Mouse (Mus musculus) layer of hippocampus, adult 9-10 months (tissue): ENCODE measurements around the gene Gm20388.

Experiments used
- DNase-seq: peaks from one replicate; pipeline ENCODE4 v3.0.0; 2022; ENCODE audit warnings: low spot score

Gm20388 gene

DNA sequence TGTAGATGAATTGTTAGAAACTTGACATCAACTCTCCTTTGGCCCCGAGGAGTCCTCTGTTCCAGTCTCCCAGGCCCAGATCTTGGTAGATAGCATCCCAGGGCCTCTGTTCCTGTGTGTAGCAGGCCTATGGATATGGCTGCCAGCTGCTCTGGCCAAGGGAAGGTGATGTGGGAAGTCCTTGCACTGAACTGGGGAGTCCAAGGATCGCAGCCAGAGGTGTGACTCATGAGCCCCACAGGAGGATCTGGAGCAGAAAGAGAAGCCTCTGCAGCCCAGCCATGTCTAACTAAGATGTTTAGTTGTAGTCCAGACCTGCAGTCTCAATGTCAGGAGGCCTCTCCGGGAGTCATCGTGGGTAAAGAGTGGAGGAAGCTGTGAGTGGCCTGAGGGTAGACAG is 4390.9 kb downstream of the Gm20388 start:
- no peak for DNase-seq

GRCm38 (mm10) chr8:124301935-124302555 is 4391.4 kb downstream of the Gm20388 start:
- DNase-seq, result no peak

DNA sequence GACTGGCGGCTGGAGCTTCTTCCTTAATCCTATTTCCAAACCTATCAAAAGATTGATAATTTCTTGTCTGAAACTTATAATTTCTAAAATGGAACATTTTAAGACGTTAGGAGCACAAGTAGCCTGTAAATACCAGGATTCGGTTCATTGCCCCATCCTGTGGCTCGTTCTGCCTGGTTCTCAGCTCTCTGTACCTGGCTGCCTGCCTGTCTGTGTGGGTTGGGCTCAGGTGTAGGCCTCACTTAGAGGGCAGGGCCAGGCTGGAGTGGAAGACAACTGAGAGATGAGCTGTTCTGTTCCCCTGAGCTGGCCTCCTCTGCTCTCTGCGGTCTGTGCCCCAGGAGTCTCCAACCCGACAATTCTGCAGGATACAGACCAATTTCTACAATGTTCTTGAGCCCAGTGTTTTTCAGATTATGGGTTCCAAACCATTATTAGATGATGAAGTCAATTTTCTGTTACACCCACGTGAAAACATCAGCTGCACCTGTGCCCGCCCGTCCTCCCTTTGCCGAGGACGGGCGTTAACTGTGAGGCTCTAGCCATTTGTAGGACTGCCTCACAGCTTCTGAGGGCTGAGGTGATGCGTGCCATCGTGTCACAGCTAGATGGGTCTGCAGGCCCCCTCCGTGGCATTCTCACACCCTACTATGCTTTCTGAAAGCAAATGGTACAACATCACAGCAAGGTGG is 4392.7 kb downstream of the Gm20388 start:
- DNase-seq, result no peak

GRCm38 (mm10) chr8:124304141-124304540 is 4393.5 kb downstream of the Gm20388 start:
- no peak for DNase-seq

- DNase-seq, result no peak
Observed at GRCm38 (mm10) chr8:124306574-124306973, 4395.9 kb downstream of the Gm20388 start.

DNA sequence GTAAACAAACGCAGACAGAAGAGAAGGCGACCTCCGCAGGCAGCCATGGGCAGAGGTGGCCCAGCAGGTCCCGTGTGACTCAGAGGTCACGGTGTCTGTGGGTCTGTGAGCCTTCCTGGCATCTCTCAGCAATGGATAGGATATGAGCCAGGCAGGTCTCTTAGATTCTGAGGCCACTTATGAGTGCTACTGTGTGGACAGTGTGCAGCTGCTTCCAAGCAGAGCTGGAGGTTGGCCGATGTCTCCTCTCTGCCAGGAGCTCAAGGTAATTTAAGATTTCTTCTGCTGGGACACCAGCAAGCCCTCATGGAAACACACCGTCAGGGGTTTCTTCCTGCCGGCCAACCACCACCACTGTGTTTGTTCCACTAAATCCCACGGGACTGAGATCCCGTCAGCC is 4397.1 kb downstream of the Gm20388 start:
- no peak for DNase-seq

DNA sequence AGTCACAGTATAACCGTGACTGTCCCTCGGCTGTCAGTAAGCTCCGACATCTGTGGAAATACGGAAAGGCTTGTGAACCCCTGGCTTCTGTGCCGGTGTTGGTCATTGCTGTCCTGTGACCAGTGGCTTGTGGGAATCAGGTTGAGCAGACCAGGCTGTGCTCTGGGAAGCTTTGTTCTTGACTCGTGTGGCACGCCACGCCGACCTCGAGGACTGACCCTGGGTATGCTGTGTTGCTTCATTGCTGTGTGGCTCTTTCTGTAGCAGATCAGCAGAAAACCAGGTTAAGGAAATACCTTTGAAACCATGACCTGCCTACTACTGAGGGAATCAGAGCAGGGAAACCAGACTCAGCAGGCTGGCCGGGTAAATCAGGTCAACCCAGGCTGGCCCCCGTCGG is 4399.9 kb downstream of the Gm20388 start:
- no peak for DNase-seq

- no peak for DNase-seq
Observed at GRCm38 (mm10) chr8:124311111-124311510, 4400.5 kb downstream of the Gm20388 start.

GRCm38 (mm10) chr8:124311723-124312122 is 4401.1 kb downstream of the Gm20388 start:
- no peak for DNase-seq

DNA sequence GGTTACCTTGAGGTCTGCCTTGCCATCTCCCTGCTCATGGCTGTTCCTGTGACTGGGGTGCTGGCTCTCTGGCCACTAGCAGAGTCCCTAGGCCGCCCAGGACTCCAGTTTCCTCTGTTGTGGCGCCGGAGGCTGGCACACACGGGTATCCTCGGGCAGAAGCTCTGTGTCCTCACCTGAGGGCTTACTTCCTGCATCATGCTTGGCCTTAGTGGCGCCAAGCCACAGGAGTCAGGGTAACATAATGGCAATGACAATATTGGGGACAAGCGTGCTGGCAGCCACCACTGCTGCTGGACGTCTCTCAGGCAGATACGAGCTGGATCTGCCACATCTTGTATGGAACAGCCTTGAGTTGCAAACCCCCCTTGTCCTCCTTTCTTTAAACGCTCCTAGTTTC is 4401.6 kb downstream of the Gm20388 start:
- no peak for DNase-seq

- DNase-seq, result no peak
Observed at GRCm38 (mm10) chr8:124314803-124315202, 4404.2 kb downstream of the Gm20388 start.

DNA sequence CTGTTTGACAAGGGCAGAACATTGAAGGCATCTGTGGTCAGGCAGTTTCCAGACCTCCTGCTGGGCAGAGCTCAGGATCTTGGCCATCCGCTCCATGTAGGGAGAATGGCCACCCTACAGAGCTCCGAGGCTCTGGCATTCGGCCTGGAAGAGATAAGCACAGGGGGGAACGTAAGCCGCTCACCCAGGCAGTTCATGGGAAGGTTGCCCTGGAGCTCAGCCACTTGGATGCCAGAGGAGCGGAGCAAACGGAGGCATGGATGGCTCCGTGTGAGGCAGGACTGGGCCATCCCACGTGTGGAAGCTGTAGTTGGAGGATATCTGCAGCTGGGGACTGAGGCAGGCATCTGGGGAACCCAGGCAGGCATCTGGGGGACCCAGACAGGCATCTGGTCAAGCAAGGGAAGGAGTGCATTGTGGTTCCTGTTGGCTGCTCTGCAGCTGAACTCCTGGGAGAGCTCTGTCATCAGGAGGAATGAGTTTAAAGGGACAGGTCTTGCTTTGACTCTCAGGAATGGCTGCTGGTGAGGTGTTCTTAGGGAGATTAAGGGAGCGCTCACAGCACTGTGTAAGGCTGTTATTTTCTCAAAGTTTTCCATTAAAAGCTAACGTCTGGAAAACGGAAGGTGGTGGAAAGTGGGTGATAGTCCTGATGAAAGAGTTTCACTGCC is 4406.0 kb downstream of the Gm20388 start:
- DNase-seq, result no peak

DNA sequence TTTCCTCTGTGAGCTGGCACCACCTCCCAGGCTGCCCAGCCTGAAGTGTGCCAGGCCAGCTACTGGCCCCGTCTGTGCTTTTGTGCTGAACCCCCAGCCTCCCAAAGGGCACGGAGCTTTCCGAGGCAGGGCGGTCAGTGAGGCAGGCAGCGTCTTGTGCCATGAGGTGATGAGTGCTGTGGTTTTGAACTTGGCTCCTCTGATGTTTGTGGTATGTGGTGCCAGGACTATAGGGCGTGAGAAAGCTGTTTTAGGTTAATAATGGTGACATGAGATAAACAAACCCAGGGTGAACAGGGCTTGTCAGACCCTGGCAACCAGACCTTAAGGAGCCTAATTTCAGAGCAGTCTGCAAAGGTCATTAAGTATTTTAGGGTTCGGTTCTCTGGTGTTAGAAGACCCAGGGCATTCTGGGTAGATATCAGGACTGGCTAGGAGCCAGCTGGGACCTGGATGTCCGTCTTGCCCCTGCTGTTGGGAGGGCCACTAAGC is 4406.6 kb downstream of the Gm20388 start:
- DNase-seq, result no peak

DNA sequence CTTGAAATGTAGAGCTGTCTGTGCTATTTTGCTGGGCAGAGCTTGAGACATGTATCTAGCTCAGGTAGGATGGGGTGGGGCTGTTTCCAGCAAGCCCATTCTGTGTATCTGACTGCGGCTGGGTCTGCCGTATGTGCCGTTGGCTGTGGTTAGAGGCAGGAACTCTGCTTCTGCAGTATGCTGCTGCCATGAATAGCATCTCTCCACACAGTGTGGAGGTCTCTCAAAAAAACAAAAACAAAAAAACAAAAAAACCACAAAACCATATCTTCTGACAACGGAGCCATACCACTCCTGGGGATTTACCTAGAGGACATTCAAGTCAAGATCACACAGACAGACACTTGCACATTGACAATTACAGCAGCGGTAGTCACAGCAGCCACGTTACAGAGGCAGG is 4407.2 kb downstream of the Gm20388 start:
- no peak for DNase-seq

DNA sequence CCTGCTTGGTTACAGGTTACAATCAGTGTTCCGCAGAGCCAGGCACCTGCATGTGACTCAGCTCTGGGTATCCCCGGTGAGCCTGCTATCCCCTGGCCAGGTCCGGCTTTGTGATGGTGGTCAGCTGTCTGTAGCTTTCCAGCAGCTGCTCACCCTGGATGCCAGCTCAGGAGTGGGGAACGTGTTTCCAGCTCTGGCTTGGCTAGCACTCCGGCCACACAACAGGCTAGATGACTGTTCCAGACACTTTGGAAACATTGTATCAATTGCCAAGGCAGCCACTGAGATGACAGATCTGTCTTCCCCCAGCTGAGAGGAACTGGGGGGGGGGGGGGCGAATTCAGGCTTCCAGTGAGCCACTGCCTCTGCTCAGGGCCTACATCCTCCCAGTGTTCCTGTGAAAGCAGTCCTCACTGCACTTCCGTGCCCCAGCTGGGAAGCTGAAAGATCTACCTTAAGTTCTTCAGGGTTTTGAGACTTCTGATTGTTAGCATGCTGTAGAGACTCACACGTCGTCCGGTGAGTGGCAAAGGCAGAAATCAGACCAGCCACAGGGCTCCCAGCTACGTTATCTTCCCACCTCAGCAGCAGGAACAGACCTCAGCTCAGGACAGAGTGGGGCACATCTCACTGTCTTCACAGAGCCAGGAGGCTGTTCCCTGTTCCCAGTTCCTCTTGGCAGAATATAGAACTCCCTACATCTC is 4408.1 kb downstream of the Gm20388 start:
- DNase-seq, result no peak

DNA sequence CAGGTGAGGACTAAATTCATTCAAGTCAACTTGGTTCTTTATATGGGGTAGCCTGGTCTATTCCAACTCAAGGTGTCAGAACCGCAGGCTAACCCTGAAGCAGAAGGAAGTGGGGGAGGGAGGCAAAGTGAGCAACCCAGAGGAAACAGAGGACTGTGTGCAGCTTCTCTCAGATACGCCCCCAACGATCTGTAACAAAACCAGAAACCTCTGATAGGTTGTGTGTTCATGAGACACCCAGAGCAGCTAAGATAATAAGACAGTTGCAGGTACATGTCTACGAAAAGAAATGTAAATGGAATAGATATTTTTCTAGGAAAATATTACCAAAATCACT is 4408.6 kb downstream of the Gm20388 start:
- no peak for DNase-seq

DNA sequence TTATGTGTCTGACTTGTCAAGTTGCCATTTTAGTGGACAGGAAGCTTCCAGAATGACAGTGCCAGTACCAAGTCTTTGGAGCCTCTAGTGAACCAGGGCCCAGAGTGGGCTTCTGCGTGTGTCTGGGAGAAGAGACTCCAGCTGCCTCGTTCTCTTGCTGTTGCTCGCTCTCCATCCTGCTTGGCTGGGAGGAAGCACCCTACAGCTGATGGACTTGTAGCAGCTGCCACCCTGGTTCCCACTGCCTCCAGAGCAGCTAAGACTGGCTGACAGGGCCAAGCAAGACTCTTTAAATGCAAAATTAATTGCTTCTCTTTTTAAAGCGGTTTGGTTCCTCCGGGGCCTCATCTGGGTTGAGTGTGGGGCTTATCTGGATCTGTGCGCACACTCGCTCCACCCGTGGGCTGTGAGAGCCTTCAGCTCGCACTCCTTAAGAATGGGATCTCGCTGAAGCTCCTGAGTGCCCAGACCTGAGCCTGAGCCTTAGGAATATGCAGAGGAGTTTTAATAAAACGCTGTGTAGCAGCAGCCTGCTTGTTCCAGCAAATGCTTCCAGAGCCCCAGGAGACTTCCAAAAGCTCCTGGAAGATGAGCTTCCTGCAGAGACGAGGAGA is 4410.7 kb downstream of the Gm20388 start:
- DNase-seq, result no peak

DNA sequence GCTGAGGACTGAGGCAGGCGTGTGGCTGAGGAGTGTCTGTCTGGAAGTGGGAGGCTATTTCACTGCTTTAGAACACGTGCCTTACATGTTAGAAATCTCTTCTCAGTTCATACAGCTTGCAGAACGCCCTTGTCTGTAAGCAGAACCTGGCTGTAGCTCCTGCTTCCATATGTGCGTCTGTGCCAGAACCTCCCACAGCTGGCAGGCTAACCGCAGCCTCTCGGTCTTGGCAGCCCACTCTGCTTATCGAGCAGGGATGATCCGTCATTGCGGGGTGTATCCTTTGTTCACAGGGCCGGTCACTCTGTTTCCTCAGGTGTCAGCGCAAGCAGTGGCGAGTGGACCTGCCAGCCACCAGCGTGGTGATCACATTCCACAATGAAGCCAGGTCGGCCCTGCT is 4412.7 kb downstream of the Gm20388 start:
- no peak for DNase-seq

DNA sequence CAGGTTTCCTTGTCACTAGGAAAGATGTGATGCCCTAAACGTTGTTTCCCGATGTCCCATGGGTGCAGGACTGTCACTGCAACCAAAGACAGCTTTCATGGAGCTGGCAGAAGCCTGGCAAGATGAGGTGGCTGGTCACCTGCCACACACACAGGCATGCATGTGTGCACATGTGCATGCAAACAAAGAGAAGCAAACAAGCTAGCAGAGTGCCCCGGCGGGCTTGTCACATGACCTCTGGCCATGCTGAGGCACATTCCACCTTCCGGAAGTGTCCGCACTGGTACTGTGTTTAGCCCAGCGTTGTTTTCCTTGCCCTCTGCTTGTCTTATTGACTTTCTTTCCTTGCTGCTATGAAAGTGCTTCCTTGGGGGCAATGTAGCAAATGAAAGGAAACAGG is 4417.6 kb downstream of the Gm20388 start:
- DNase-seq, result no peak

- DNase-seq, result no peak
Observed at GRCm38 (mm10) chr8:124329690-124330089, 4419.0 kb downstream of the Gm20388 start.

DNA sequence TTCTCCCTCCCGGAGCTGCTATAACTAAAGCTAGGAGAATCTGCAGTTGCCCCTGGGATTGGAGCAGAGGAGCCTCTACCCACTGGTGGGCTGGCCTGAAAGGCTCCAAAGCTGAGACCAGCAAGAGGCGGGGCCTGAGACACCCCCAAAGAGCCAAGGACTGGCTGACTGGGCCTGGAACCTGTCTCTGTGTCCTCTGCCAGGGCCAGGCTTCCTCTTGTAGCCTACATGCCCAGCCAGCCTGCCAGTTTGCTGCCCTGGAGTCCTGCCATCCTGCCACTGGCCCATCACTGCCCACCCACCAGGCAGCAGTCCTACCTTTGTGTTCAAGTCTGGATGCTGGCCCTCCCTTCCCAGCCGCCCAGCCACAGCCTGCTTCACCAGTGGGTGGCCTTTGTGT is 4419.8 kb downstream of the Gm20388 start:
- DNase-seq, result no peak

- no peak for DNase-seq
Observed at GRCm38 (mm10) chr8:124331094-124331493, 4420.5 kb downstream of the Gm20388 start.
